Mouse (Mus musculus) skeletal muscle tissue, postnatal 0 days (tissue): ENCODE measurements around the gene 4930544D05Rik. TPM values are rescaled to one million over a fixed set of nuclear protein-coding genes. Genes with fewer than 3 reads are reported as not detected.

Experiments
- polyA plus RNA-seq: library from polyadenylated mRNA; unstranded; fragments of >200 nt; fragmentation: Nextera tagmentation; extraction: Ambion mirVana; gene quantifications from 2 replicates; pipeline ENCODE4 v1.2.1, GENCODE M21; 2015

Gene 4930544D05Rik
- polyA plus RNA-seq, result 0.22 and 0.44 TPM in 2 replicates

DNA sequence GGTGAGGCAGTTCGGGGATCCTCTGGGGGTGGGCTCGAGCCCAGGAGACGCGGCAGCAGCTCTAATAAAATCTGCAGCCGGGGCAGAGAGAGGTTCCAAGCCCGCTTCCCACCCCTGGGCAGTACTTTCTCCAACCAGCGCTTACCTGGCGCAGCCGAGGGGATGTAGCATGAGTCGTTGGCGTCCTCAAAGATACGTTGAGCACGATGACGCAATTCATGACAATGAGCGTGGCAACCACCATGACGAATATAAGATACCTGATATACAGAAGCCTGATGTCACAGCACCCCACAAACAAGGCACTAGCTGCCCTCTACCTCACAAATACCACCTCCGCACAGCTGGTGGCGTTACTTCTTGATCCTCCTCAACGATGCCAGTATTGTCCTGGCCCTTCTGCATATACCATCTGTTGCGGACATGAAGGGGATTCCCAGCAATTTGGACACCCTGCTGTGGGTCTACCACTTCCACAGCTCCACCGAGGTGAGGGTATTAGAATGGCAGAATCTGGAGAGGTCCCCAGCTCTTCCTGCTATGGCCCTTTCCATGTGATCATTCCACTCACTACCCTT is at the start of gene 4930544D05Rik:
Gene 4930544D05Rik (plus strand): TSS at position 333 of the 578 bp plus-strand sequence.

DNA sequence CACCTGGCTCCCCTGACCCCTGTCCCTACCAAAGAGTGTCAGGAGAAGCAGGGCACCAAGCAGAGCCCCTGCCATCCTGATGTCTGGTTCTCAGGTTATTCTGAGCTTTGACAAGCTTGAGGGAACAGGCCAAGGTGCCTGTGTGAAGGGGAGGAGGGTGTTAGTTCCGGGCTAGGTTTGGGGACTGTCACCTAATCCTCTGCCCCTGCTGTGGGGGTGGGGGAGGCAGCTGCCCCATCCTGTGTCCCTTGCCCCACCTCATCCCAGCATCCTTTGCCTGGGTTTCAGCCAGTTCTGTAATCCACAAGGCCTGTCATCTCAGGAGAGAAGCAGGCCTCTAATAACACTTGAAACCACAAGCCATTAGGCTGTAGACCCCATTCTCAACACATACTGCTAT is 3.5 kb downstream of the 4930544D05Rik start, which contains the start of gene Chrne:
Gene Chrne (minus strand): TSS at position 116 of the 400 bp plus-strand sequence.

DNA sequence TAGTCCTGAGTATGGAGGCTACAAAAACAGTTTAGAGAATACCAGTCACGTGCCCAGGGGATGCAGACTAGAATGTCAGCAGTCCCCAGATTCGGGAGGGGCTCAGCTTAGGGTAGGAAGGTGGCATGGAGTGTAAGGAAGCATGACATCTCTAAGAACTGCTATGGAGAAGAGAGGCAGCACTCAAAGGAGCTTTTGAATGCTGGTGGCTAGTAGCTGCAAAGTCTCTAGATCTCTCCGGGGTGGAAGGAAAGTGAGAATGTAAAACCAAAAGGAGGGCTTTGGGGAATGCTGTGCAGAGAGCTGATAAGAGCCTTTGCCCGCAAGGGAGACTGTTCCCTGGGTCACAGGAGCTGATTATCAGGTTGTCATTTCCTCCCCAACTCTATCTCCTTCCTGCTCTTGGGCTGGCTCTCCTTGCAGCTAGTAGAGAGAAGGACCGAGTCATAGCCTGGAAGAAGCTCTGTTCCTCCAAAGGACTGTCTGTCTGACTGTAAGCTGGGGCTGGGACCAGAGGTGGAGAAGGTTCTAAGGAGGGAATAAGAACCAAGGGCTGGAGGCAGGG is 23.1 kb downstream of the 4930544D05Rik start, which contains the start of gene Gp1ba:
Gene Gp1ba (plus strand): TSS at position 409 of the 565 bp plus-strand sequence.

DNA sequence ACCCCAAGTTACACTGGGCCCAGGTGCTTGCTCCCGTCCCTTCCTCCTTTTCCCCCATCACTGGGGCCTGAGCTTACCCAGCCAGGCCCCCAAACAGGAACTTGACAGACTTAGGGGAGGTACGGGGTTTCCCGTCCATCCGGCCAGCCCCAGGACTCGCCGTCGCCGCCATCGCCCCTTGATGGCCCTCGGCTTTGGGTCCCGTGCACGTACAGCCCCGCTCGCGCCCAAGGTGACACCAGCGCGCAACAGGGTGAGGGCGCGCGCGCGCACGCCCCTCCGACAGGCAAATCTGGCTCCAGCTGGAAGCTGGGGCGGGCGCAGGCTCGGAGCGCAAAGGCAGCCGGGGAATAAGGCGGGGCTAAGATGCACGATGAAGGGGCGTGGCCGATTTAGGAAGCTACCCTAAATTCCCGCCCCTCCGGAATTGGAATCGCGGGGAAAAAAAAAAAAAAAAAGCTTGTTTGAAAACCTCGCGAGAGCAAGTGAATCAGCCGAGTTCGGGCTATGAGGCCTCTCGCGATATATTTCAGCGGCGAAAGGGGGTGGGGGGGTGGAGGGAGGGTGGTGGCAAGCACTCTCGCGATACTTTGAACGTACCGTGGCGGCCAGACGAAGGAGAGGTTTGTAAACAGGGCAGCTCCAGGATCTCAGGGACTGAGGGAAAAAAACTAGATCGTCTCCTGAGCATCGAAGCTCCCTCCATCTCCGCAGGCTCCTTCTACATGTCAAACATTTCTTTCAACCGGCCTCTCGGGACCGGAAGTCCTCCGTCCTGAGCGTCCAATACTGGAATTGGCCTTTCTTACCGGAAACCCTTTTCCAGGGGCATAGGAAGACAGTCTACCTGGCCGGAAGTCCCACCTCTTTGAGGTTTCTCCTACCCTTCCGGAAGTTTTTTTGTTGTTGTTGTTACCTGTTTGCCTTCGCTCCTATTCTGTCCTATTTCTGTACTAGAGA is 31.3 kb downstream of the 4930544D05Rik start, which contains the start of the genes Rnf167 and Slc25a11:
Gene Rnf167 (plus strand): TSS at position 545 of the 960 bp plus-strand sequence.
Gene Slc25a11 (minus strand): TSS at position 789 of the 960 bp plus-strand sequence.

DNA sequence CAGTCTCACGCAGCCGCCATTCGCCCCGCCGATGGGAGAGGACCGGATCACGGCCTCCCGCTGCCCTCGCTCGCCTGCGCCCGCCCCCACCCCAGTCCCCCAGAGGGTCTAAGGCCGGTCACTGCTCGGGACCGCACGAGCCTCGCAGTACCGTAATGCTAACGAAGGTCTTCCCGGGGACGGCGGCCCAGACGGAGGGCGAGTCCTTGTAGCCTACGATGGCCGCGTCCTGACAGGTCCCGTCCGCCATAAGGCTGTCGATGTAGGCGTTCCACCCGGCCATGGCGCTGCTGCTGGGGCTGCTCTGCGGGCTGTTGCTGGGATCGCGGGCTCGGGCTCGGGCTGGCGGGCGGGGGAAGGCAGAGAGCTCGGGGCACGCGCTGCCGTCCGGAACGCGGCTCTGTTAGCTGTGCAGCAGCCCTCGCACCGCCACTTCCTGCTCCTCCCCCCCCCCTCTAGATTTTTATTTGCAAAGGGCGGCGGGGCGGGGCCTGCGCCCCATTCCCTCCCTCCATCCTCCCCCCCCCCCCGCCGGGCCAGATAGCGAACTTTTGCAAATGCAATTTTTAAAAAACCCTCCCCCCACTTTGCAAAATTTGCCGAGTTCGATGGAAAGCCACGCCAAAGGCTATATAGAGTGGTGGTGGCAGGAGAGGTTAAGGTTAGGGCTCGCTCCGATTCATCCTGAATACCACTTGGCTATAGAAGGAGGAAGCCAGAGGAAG is 38.7 kb downstream of the 4930544D05Rik start, which contains the start of gene Pfn1:
Gene Pfn1 (minus strand): TSS at position 447 of the 725 bp plus-strand sequence.

DNA sequence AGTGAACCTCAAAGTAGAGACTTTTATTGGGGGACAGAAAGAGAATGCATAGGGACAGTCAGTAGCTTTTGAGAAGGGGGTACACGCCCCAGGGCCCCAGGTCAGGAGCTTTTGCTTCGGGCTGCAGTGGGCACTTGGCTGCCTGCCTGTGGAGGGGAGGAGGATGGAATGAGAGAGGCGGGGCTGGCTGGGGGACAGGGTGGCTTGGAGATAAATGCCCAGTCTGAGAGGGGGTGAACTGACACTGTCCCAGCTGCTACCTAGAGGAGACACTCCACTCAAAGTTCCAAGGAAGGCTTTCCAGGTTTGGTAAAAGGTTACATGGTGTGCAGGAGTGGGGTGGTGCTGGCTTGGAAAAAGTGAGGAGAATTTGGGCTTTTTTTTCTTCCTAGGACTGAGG is 41.3 kb downstream of the 4930544D05Rik start, which contains the start of gene Eno3:
Gene Eno3 (plus strand): TSS at position 239 of the 400 bp plus-strand sequence.

Other genes starting within 250 kb of the 4930544D05Rik start
- 11.7 and 12.6 TPM in 2 replicates for gene Pelp1, start 205.8 kb upstream of the 4930544D05Rik start, polyA plus RNA-seq
- 8.7 and 12.3 TPM in 2 replicates for gene Arrb2, start 183.2 kb upstream of the 4930544D05Rik start, polyA plus RNA-seq
- 13.6 and 16.3 TPM in 2 replicates for gene Med11, start 163.9 kb upstream of the 4930544D05Rik start, polyA plus RNA-seq
- gene Zmynd15, start 156.4 kb upstream of the 4930544D05Rik start, polyA plus RNA-seq, result 0.30 and 0.38 TPM in 2 replicates
- gene Cxcl16, start 155.9 kb upstream of the 4930544D05Rik start, polyA plus RNA-seq, result 2.9 and 3.2 TPM in 2 replicates
- gene Tm4sf5, start 110.6 kb upstream of the 4930544D05Rik start, polyA plus RNA-seq, result not detected in 2 replicates
- 0.31 and 0.34 TPM in 2 replicates for gene Vmo1, start 101.2 kb upstream of the 4930544D05Rik start, polyA plus RNA-seq
- 0.15 and 0.44 TPM in 2 replicates for gene Gltpd2, start 96.7 kb upstream of the 4930544D05Rik start, polyA plus RNA-seq
- 671 and 694 TPM in 2 replicates for gene Psmb6, start 90.5 kb upstream of the 4930544D05Rik start, polyA plus RNA-seq
- gene Gm40193, start 82.9 kb upstream of the 4930544D05Rik start, polyA plus RNA-seq, result not detected in 2 replicates
- gene Pld2, start 75.8 kb upstream of the 4930544D05Rik start, polyA plus RNA-seq, result 8.9 and 9.1 TPM in 2 replicates
- gene Mink1, start 53.0 kb upstream of the 4930544D05Rik start, polyA plus RNA-seq, result 7.8 and 8.1 TPM in 2 replicates
- gene Chrne, start 3.4 kb downstream of the 4930544D05Rik start, polyA plus RNA-seq, result 2.9 and 3.8 TPM in 2 replicates
- 0.21 and 0.37 TPM in 2 replicates for gene Gp1ba, start 23.3 kb downstream of the 4930544D05Rik start, polyA plus RNA-seq
- gene Rnf167, start 31.4 kb downstream of the 4930544D05Rik start, polyA plus RNA-seq, result 69.4 and 70.9 TPM in 2 replicates
- 302 and 335 TPM in 2 replicates for gene Slc25a11, start 31.6 kb downstream of the 4930544D05Rik start, polyA plus RNA-seq
- gene Pfn1, start 38.8 kb downstream of the 4930544D05Rik start, polyA plus RNA-seq, result 813 and 1,027 TPM in 2 replicates
- gene Eno3, start 41.4 kb downstream of the 4930544D05Rik start, polyA plus RNA-seq, result 4,370 and 4,803 TPM in 2 replicates
- 197 and 208 TPM in 2 replicates for gene Spag7, start 53.6 kb downstream of the 4930544D05Rik start, polyA plus RNA-seq
- 8.7 and 9.3 TPM in 2 replicates for gene Camta2, start 72.3 kb downstream of the 4930544D05Rik start, polyA plus RNA-seq
- 3.9 and 6.0 TPM in 2 replicates for gene Inca1, start 84.3 kb downstream of the 4930544D05Rik start, polyA plus RNA-seq
- gene Kif1c, start 84.7 kb downstream of the 4930544D05Rik start, polyA plus RNA-seq, result 4.0 and 4.5 TPM in 2 replicates
- 10.5 and 11.4 TPM in 2 replicates for gene Zfp3, start 148.4 kb downstream of the 4930544D05Rik start, polyA plus RNA-seq
- 0.45 and 0.52 TPM in 2 replicates for gene Scimp, start 196.7 kb downstream of the 4930544D05Rik start, polyA plus RNA-seq
- gene Rabep1, start 228.9 kb downstream of the 4930544D05Rik start, polyA plus RNA-seq, result 27.2 and 28.6 TPM in 2 replicates